Mouse (Mus musculus) kidney, postnatal 10 days (tissue): ENCODE measurements around the gene Wnt10a.

Experiments used
- DNase-seq: peaks from one replicate; pipeline ENCODE4 v3.0.0; 2021; ENCODE audit warnings: mixed read lengths

Wnt10a gene

GRCm38 (mm10) chr1:74791249-74791648 is at the start of gene Wnt10a:
TSS of gene Wnt10a (plus strand) at chr1:74791516.
- peak; percentile 50 for DNase-seq

GRCm38 (mm10) chr1:74747335-74747734 is 44.0 kb upstream of the Wnt10a start:
- no peak for DNase-seq

GRCm38 (mm10) chr1:74748643-74749271 is 42.6 kb upstream of the Wnt10a start, which contains the start of gene Prkag3:
TSS of gene Prkag3 (minus strand) at chr1:74749221.
- peak; percentile 73 for DNase-seq

- DNase-seq, result peak; percentile 76
These were observed 42.0 kb upstream of the Wnt10a start for GRCm38 (mm10) chr1:74749301-74749700.

GRCm38 (mm10) chr1:74750683-74751082 is 40.6 kb upstream of the Wnt10a start:
- DNase-seq, result peak; percentile 40

- no peak for DNase-seq
These were observed 39.2 kb upstream of the Wnt10a start for GRCm38 (mm10) chr1:74752150-74752549.

- no peak for DNase-seq
These were observed 38.5 kb upstream of the Wnt10a start for GRCm38 (mm10) chr1:74752833-74753232.

GRCm38 (mm10) chr1:74753266-74753974 is 37.9 kb upstream of the Wnt10a start:
- no peak for DNase-seq

- no peak for DNase-seq
These were observed 37.0 kb upstream of the Wnt10a start for GRCm38 (mm10) chr1:74754175-74754785.

GRCm38 (mm10) chr1:74759773-74760172 is 31.5 kb upstream of the Wnt10a start:
- DNase-seq, result peak; percentile 71

- peak; percentile 87 for DNase-seq
These were observed 28.2 kb upstream of the Wnt10a start for GRCm38 (mm10) chr1:74763081-74763480.

GRCm38 (mm10) chr1:74770727-74771466 is 20.4 kb upstream of the Wnt10a start:
- no peak for DNase-seq

- DNase-seq, result no peak
These were observed 19.9 kb upstream of the Wnt10a start for GRCm38 (mm10) chr1:74771467-74771844.

- DNase-seq, result no peak
These were observed 19.6 kb upstream of the Wnt10a start, which contains the start of gene Wnt6 for GRCm38 (mm10) chr1:74771845-74771930. TSS of gene Wnt6 (plus strand) at chr1:74771892.

- DNase-seq, result peak; percentile 45
These were observed 19.2 kb upstream of the Wnt10a start for GRCm38 (mm10) chr1:74771931-74772620.

GRCm38 (mm10) chr1:74773136-74773535 is 18.2 kb upstream of the Wnt10a start:
- DNase-seq, result peak; percentile 85

- no peak for DNase-seq
These were observed 17.3 kb upstream of the Wnt10a start for GRCm38 (mm10) chr1:74774062-74774461.

- DNase-seq, result peak; percentile 55
These were observed 15.5 kb upstream of the Wnt10a start for GRCm38 (mm10) chr1:74775816-74776215.

- no peak for DNase-seq
These were observed 12.3 kb upstream of the Wnt10a start for GRCm38 (mm10) chr1:74778934-74779486.

- DNase-seq, result no peak
These were observed 9.3 kb upstream of the Wnt10a start for GRCm38 (mm10) chr1:74782045-74782444.

- no peak for DNase-seq
These were observed 7.8 kb upstream of the Wnt10a start for GRCm38 (mm10) chr1:74783554-74783953.

- DNase-seq, result peak; percentile 78
These were observed 7.1 kb upstream of the Wnt10a start for GRCm38 (mm10) chr1:74784041-74784759.
